Mouse (Mus musculus) forebrain, embryonic 12.5 days (tissue): ENCODE measurements at regions not wholly inside any gene's neighbourhood (a gene's known extent, or its start where the extent isn't known, plus 50 kb on each side); places are given as distances from the start of the nearest gene placed in this dataset.

ENCODE experiments used
- ATAC-seq: fragments of 200-750 bp; cut with Nextera tagmentation; 2 replicates; pipeline ENCODE4 v1.8.0; 2017; ENCODE audit warnings: moderate TSS enrichment; ENCODE audit not compliant: low FRiP score
- H3K27ac ChIP-seq: fragments of 300-500 bp; sonication (generic); 2 replicates; pipeline ENCODE4 v1.5.1; 2016; ENCODE audit warnings: mild to moderate bottlenecking
- H3K27me3 ChIP-seq: fragments of 300-500 bp; sonication (generic); 2 replicates; pipeline ENCODE4 v1.6.1; 2016; ENCODE audit warnings: mild to moderate bottlenecking
- H3K36me3 ChIP-seq: fragments of 300-500 bp; sonication (generic); replicated peaks from 2 replicates; pipeline ENCODE4 v1.6.1; 2016; ENCODE audit warnings: mild to moderate bottlenecking
- H3K4me1 ChIP-seq: fragments of 300-500 bp; sonication (generic); 2 replicates; pipeline ENCODE4 v1.6.1; 2016
- H3K4me2 ChIP-seq: fragments of 300-500 bp; sonication (generic); 2 replicates; pipeline ENCODE4 v1.6.1; 2016; ENCODE audit warnings: mild to moderate bottlenecking, moderate library complexity
- H3K4me3 ChIP-seq: fragments of 300-500 bp; sonication (generic); replicated peaks from 2 replicates; pipeline ENCODE4 v1.5.1; 2016; ENCODE audit warnings: mild to moderate bottlenecking
- H3K9ac ChIP-seq: fragments of 300-500 bp; sonication (generic); 2 replicates; pipeline ENCODE4 v1.6.1; 2016; ENCODE audit warnings: mild to moderate bottlenecking
- H3K9me3 ChIP-seq: fragments of 300-500 bp; sonication (generic); 2 replicates; pipeline ENCODE4 v1.6.1; 2016
- WGBS: fragments of 180-500 bp; shearing (Covaris S2); methylation state at CpG from one replicate; pipeline ENCODE4 v1.1.7; 2016; 5-methylcytosine and 5-hydroxymethylcytosine counted together

GRCm38 (mm10) chr3:50890537-50890936 is 333.7 kb upstream of the Noct start:
- Histone ChIP-seq H3K9ac (no peak overlapping the region), H3K9me3 (no peaks in the 10 kb centered on the region), H3K27me3 (no peaks in the 10 kb centered on the region), H3K4me3 (no peak overlapping the region), H3K27ac (no peak overlapping the region), H3K4me2 (no peak overlapping the region), H3K4me1 (no peaks in the 10 kb centered on the region), H3K36me3 (no peaks in the 10 kb centered on the region)
- 93% methylated on average over 8 of the region's 8 CpGs for WGBS
- ATAC-seq, result no peak

GRCm38 (mm10) chr3:50898179-50898578 is 326.1 kb upstream of the Noct start:
- ATAC-seq, result no peak

DNA sequence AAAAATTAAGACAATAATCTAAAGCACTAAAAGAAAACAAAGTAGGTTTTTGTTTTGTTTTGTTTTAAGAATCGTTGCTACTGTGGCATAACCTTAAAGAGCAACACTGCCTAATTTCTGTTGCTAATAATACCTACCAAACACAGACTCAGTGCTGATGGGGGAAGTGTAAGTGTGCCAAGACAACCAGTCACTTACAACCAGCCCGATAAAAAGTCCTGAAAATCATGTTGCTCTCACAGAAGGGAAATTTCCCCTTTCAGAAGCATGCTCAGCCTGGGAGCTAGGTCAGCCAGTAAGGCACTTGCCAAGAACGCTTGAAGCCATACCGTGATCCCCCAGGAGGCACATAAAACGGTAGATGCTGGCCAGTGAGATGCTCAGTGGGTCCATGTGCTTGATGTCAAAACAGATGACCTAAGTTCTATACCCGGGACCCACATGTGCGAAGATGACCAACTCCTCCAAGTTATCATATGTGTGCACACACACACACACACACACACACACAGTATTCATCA is 324.4 kb upstream of the Noct start:
- Histone ChIP-seq H3K4me3 (no peak overlapping the region), H3K36me3 (no peaks in the 10 kb centered on the region), H3K27me3 (no peaks in the 10 kb centered on the region), H3K4me2 (no peak overlapping the region), H3K9me3 (no peaks in the 10 kb centered on the region), H3K27ac (no peak overlapping the region), H3K9ac (no peak overlapping the region), H3K4me1 (peaks cover 7% of the 10 kb centered on the region)
- 89% methylated on average over 7 of the region's 7 CpGs for WGBS
- no peak for ATAC-seq

More at GRCm38 (mm10) chr3:50898179-50898578, 326.1 kb upstream of the Noct start:
- Histone ChIP-seq H3K36me3 (no peaks in the 10 kb centered on the region), H3K27ac (no peak overlapping the region), H3K27me3 (no peaks in the 10 kb centered on the region), H3K4me3 (no peak overlapping the region), H3K4me2 (no peak overlapping the region), H3K4me1 (no peaks in the 10 kb centered on the region), H3K9ac (no peak overlapping the region), H3K9me3 (no peaks in the 10 kb centered on the region)
- WGBS, result 78% methylated on average over 9 of the region's 9 CpGs

- no peak overlapping the region for H3K27ac ChIP-seq
- H3K36me3 ChIP-seq, result no peaks in the 10 kb centered on the region
- 90% methylated on average over 9 of the region's 9 CpGs for WGBS
- H3K27me3 ChIP-seq, result no peaks in the 10 kb centered on the region
- H3K4me2 ChIP-seq, result no peak overlapping the region
- H3K9me3 ChIP-seq, result no peaks in the 10 kb centered on the region
- H3K4me1 ChIP-seq, result peaks cover 14% of the 10 kb centered on the region
- no peak overlapping the region for H3K9ac ChIP-seq
- H3K4me3 ChIP-seq, result no peak overlapping the region
- ATAC-seq, result no peak
Measured at GRCm38 (mm10) chr3:50900566-50900965, 323.7 kb upstream of the Noct start.

DNA sequence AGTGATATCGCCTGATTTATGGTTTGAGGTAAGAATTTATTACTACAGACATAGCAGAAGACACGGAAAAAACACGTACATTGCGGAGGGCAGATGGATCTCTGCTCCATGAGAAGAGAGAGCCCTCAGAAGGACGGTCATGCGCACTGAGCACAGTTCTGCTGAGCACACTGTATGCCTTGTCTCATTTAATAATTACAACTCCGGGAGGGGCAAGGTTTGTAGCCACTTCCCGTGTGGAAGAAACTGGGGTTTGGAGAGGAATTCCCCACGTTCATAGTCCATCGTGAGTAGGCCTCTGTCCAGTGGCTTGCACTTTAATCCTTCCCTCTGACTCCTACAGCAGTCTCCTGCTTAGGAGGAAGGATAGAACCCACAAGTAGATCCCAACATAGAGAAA is 322.9 kb upstream of the Noct start:
- WGBS, result 87% methylated on average over 10 of the region's 10 CpGs

DNA sequence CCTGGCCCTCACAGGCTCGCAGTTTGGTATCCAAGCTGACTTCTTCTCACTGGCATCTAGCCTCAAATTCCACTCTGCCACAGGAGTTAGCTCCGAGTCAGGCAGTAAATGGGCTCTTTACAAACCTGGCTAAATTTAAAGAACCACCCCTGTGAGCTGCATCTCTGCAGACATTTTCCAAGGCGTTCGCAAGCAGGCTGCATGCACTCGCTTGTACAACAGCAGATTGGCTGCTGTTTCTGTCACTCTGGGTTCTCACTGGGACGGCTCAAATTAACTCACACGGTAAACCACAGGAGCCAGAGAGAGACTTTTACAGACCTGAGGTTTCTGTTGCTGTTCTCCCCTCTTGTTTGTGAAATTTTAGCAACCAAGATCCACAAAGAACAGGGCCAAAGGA is 321.3 kb upstream of the Noct start:
- 0 out of 2 replicates have a peak overlapping the region, but pooled peaks have one; percentile 5 for H3K27ac ChIP-seq
- H3K27me3 ChIP-seq, result no peaks in the 10 kb centered on the region

More for the DNA sequence above, 322.9 kb upstream of the Noct start:
- Histone ChIP-seq H3K27me3 (no peaks in the 10 kb centered on the region), H3K9ac (no peak overlapping the region), H3K9me3 (no peaks in the 10 kb centered on the region), H3K36me3 (no peaks in the 10 kb centered on the region), H3K27ac (no peak overlapping the region), H3K4me2 (no peak overlapping the region), H3K4me1 (peaks cover 17% of the 10 kb centered on the region), H3K4me3 (no peak overlapping the region)
- no peak for ATAC-seq

GRCm38 (mm10) chr3:50904716-50905116 is 319.5 kb upstream of the Noct start:
- Histone ChIP-seq H3K27ac (no peak overlapping the region), H3K27me3 (no peaks in the 10 kb centered on the region), H3K36me3 (no peaks in the 10 kb centered on the region), H3K4me3 (no peak overlapping the region), H3K4me1 (peaks cover 22% of the 10 kb centered on the region), H3K9me3 (no peaks in the 10 kb centered on the region), H3K9ac (no peak overlapping the region), H3K4me2 (no peak overlapping the region)
- 15% methylated on average over 7 of the region's 7 CpGs for WGBS
- ATAC-seq, result no peak

More for the DNA sequence above, 321.3 kb upstream of the Noct start:
- Histone ChIP-seq H3K9me3 (no peaks in the 10 kb centered on the region), H3K4me1 (peaks cover 22% of the 10 kb centered on the region), H3K9ac (no peak overlapping the region), H3K4me3 (no peak overlapping the region), H3K4me2 (no peak overlapping the region), H3K36me3 (no peaks in the 10 kb centered on the region)
- 58% methylated on average over 7 of the region's 7 CpGs for WGBS
- ATAC-seq, result no peak

DNA sequence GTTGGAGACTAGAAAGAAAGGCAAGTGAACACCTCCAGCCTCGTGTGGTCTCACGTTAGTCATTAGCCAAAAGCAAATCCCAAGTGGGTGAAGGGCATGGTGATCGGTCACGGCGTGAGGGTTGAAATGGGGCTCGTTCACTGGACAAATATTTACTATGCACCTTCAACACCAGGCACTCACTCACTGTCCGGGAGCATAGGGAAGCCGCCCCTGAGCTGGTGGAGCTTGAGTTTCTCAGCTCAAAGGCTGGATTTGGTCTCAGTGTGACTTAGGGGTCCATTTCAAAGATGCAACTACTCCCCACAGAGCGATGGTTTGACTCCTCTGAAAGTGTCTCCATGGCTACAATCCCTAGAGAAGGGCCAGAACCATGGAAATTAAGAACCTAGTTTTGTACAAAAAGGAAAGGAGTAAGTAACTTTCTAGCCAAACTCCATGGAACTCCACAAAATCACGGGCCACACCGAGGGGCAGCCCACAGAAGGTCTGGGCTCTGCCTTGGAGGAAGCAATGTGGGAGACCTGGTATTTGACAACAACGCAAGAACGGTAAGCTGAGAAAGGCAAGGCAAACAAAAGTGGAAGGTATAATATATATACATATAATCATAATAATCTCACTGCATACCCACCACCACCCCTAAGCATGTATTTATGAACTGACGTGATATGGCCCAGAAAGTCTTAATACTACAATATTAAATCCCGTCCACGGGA is 318.8 kb upstream of the Noct start:
- no peaks in the 10 kb centered on the region for H3K36me3 ChIP-seq
- H3K9me3 ChIP-seq, result no peaks in the 10 kb centered on the region
- H3K4me3 ChIP-seq, result 0 out of 2 replicates have a peak overlapping the region, but pooled peaks have one; percentile 14
- peaks cover 22% of the 10 kb centered on the region for H3K4me1 ChIP-seq
- peak overlapping the region; percentile 50 for H3K4me2 ChIP-seq
- peak; percentile 33; the same call in 1 of the 2 replicates for ATAC-seq
- no peak overlapping the region for H3K9ac ChIP-seq
- H3K27me3 ChIP-seq, result no peaks in the 10 kb centered on the region
- H3K27ac ChIP-seq, result peak overlapping the region; percentile 71
- 11% methylated on average over 16 of the region's 16 CpGs for WGBS

DNA sequence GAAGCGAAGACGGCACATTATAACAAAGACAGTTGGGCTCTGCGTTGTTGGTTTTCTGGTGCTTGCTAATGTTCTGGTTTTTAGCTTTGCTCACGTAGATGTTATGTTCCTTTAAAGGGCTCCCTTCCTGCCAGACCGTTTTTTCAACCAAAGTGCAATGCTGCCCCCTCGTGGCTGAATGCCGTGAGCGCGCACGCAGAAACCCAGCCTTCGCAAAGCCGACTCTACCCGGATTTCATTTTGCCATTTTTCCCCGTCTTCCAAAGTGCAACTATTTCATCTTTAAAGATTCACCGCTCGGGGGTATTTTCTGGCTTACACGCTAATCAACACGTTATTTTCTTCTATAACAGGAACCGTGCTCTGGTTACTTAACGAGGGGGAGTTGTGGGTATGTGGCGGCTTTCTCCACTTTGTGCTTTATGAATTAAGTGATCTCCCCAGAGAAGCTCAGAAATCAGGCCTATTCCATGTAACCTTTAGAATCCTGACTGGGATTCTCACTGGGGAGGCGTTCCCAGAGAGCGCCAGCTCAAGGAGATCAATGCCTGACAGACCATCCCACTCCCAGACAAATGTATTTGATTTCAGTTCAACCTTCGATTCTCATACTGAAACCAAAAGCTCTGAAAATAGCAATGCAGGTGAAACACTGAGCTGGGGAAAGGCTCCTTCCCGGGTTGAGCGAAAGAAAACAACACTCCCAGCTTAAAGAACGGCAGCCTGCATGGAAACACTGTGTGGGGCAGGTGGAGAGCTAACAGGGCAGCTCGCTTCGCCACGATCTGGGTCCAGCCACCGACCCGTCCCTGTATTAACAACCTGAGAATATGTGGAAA is 318.0 kb upstream of the Noct start:
- H3K4me3 ChIP-seq, result peak overlapping the region; percentile 28
- 11% methylated on average over 32 of the region's 32 CpGs for WGBS
- peak overlapping the region; percentile 71; the same call in 1 of the 2 replicates for H3K27ac ChIP-seq
- peak overlapping the region; percentile 50 for H3K4me2 ChIP-seq
- no peaks in the 10 kb centered on the region for H3K27me3 ChIP-seq
- H3K36me3 ChIP-seq, result no peaks in the 10 kb centered on the region
- H3K4me1 ChIP-seq, result peaks cover 22% of the 10 kb centered on the region
- ATAC-seq, result peak; percentile 83
- no peaks in the 10 kb centered on the region for H3K9me3 ChIP-seq
- H3K9ac ChIP-seq, result peak overlapping the region; percentile 36; the same call in 1 of the 2 replicates

DNA sequence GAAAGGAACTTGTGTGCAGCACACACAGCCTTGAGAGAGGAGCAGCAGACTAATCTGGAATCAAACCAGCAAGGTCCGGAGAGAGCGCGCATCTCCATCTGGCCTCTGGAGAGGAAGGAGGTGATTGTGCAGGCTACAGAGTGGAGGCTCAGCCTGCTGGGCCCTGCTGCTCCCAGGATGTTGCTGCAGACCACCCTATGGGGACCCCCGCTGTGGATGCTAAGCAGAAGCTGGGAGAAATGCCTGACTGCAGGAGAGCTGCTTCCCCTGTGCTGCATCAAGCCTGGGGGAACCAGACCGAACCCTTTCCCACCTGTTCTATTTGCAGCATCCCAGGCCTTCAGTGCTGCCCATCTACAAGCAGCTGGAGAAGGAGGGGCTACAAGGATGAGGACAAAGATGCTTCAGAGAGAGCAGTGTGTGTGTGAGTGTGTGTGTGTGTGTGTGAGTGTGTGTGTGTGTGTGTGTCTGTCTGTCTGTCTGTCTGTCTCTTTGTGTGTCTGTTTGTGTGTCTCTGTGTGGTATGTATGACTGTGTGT is 311.2 kb upstream of the Noct start:
- Histone ChIP-seq H3K9ac (no peak overlapping the region), H3K4me2 (no peak overlapping the region), H3K4me3 (no peak overlapping the region), H3K4me1 (peaks cover 16% of the 10 kb centered on the region), H3K27ac (no peak overlapping the region), H3K27me3 (no peaks in the 10 kb centered on the region), H3K36me3 (no peaks in the 10 kb centered on the region), H3K9me3 (no peaks in the 10 kb centered on the region)
- ATAC-seq, result 0 out of 2 replicates have a peak, but pooled peaks have one; percentile 24
- 63% methylated on average over 5 of the region's 5 CpGs for WGBS

GRCm38 (mm10) chr3:50914866-50915365 is 309.3 kb upstream of the Noct start:
- WGBS, result 69% methylated on average over 14 of the region's 14 CpGs
- no peak for ATAC-seq
- no peak overlapping the region for H3K9ac ChIP-seq
- H3K4me2 ChIP-seq, result no peak overlapping the region
- no peak overlapping the region for H3K4me3 ChIP-seq
- no peaks in the 10 kb centered on the region for H3K36me3 ChIP-seq
- H3K27ac ChIP-seq, result no peak overlapping the region
- H3K4me1 ChIP-seq, result peaks cover 16% of the 10 kb centered on the region
- no peaks in the 10 kb centered on the region for H3K27me3 ChIP-seq
- H3K9me3 ChIP-seq, result no peaks in the 10 kb centered on the region

GRCm38 (mm10) chr3:50916305-50916854 is 307.9 kb upstream of the Noct start:
- H3K27ac ChIP-seq, result no peak overlapping the region
- H3K4me3 ChIP-seq, result no peak overlapping the region
- WGBS, result 85% methylated on average over 5 of the region's 5 CpGs
- no peaks in the 10 kb centered on the region for H3K27me3 ChIP-seq
- no peaks in the 10 kb centered on the region for H3K9me3 ChIP-seq
- no peak for ATAC-seq
- no peak overlapping the region for H3K4me2 ChIP-seq
- no peak overlapping the region for H3K9ac ChIP-seq
- H3K4me1 ChIP-seq, result peaks cover 16% of the 10 kb centered on the region
- H3K36me3 ChIP-seq, result no peaks in the 10 kb centered on the region
